Mouse (Mus musculus): ENCODE results near the gene Grrp1. TPM values are rescaled to one million over a fixed set of nuclear protein-coding genes. Genes with fewer than 3 reads are reported as not detected.
A peak's percentile ranks its signal among the peaks of the same experiment; 100 is the strongest.

Gene Grrp1
- total and polyA plus RNA-seq, 2 experiments from 2014 or later: 11.1 to 13.7 TPM

DNA sequence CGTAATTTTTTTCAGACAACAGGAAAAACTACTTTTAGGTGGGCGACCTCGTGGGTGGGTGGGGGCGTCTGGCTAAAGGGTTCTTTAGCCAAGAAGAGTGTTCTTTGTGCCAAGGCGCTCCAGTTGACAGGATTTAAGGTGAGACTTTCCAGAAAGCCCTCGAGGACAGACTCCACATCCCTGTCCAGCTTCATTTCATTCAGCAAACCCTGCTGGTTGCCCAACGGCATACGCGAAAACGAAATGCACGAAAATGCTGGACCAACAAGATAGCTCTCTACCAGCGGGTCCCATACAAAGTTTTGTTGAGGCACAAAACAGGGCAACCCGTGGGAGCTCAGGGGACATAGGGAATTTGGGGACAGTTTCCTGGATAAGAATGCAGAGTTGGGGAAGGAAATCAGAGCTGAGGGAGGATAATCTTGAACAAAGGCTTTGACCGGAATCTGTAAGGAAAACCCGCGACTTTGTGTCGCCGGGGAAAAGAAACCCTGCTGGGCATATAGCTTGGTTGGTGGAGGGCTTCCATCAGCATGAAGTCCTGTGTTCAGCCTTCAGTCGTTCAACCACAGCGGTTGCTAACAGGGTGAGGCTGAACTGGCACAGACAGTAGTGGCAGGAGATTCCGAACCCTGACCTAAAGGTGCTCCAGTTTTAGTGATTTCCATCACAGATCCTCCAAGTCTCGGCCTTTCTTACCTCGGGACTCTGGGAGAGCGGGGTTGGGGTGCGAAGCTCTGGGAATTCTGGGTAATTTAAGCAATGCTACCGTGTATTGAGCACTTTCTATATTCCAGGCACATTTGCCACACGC, 3.6 kb downstream of the Grrp1 start:
- WGBS: 5% methylated on average over 27 of the region's 27 CpGs
- H3K9me3 ChIP-seq (ENCODE audit: low read length): no peaks in the 10 kb centered on the region
- H3K27ac ChIP-seq: no peak overlapping the region
- DNase-seq (ENCODE audit: low spot score) (no peak), ATAC-seq (no peak)
- peaks cover 15% of the 10 kb centered on the region for H3K27me3 ChIP-seq (ENCODE audit: insufficient read depth, low read length)
- H3K36me3 ChIP-seq (ENCODE audit: insufficient read depth, low read length): no peaks in the 10 kb centered on the region
- H3K4me2 ChIP-seq (ENCODE audit: low read depth, low read length): peak overlapping the region; percentile 68
- H3K4me3 ChIP-seq (ENCODE audit: low read length): peak overlapping the region; percentile 52
- H3K9ac ChIP-seq (replicated peaks; ENCODE audit: low read length): peak overlapping the region; percentile 64; the same call in 1 of the 2 replicates
- TF ChIP-seq CTCF (IDR thresholded peaks at IDR 0.05; ENCODE audit: low read depth): no peak
- peaks cover 17% of the 10 kb centered on the region for H3K4me1 ChIP-seq (ENCODE audit: insufficient read depth, low read length)

DNA sequence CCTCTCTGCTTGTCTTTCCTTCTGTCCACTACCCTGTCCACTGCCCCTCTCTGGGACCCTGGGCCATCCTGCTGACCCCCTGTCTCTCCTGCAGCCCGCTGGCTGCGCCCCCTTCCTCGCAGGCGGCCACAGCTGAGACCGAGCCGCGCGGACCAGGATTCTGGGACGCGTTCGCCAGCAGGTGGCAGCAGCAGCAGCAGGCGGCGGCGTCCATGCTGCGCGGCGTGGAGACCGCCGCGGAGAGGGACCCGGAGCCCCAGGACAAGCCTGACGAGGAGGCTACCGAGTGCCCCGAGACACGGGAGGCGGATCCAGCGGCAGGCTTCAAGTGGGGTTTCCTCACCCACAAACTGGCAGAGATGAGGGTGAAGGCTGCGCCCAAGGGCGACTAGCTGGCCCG, 4.3 kb downstream of the Grrp1 start:
- TF ChIP-seq CTCF (IDR thresholded peaks at IDR 0.05; ENCODE audit: low read depth): peak; percentile 76
- H3K27me3 ChIP-seq (ENCODE audit: insufficient read depth, low read length): peaks cover 15% of the 10 kb centered on the region
- H3K9me3 ChIP-seq (ENCODE audit: low read length): no peaks in the 10 kb centered on the region
- peaks cover 19% of the 10 kb centered on the region for H3K4me1 ChIP-seq (ENCODE audit: insufficient read depth, low read length)
- WGBS: 1% methylated on average over 29 of the region's 30 CpGs
- H3K4me2 ChIP-seq (ENCODE audit: low read depth, low read length): peak overlapping the region; percentile 68
- H3K4me3 ChIP-seq (ENCODE audit: low read length): peak overlapping the region; percentile 52
- peak; percentile 83 for DNase-seq (ENCODE audit: low spot score)
- H3K9ac ChIP-seq (replicated peaks; ENCODE audit: low read length): 0 out of 2 replicates have a peak overlapping the region, but pooled peaks have one; percentile 28
- no peak overlapping the region for H3K27ac ChIP-seq
- ATAC-seq: peak; percentile 21; the same call in 1 of the 2 replicates
- no peaks in the 10 kb centered on the region for H3K36me3 ChIP-seq (ENCODE audit: insufficient read depth, low read length)

DNA sequence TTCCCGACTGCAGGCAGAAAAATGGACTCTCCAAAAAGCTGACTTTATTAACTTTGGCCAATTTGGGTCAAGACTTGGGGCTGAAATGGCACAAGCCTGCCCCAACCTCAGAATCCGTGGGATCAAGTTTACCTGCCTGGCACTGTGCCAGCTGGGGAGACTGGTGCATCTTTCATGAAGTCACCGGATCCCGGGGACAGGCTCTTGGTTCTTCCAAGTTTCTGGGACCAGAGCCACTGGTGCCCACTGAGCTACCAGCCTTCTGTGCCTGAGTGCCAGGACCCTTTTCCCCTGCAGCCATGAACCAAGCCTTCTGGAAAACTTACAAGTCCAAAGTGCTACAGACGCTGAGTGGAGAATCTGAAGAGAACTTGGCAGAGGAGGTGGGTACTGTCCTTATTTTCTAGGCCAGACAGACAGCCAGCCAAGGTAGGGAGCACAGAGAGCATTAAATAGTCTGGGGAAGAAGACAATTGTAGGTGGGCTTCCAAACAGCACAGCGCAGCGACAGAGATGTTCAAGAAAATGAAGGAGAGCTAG, 7.1 kb downstream of the Grrp1 start, which contains the start of gene Gm30191:
Gene Gm30191 (plus strand): TSS at position 217 of the 540 bp plus-strand sequence.
- no peak for ATAC-seq
- H3K4me3 ChIP-seq (ENCODE audit: low read length): peak within 1 kb of the TSS; percentile 72
- peak within 1 kb of the TSS; percentile 88 for H3K4me2 ChIP-seq (ENCODE audit: low read depth, low read length)
- H3K9me3 ChIP-seq (ENCODE audit: low read length): no peaks in the 10 kb centered on the region
- peaks cover 23% of the 10 kb centered on the region for H3K4me1 ChIP-seq (ENCODE audit: insufficient read depth, low read length)
- no peaks in the 10 kb centered on the region for H3K36me3 ChIP-seq (ENCODE audit: insufficient read depth, low read length)
- peak within 1 kb of the TSS; percentile 71; the same call in 1 of the 2 replicates for H3K9ac ChIP-seq (replicated peaks; ENCODE audit: low read length)
- peak; percentile 28 for DNase-seq (ENCODE audit: low spot score)
- TF ChIP-seq CTCF (IDR thresholded peaks at IDR 0.05; ENCODE audit: low read depth): no peak
- peak within 1 kb of the TSS; percentile 54; the same call in 1 of the 2 replicates for H3K27ac ChIP-seq
- WGBS: 43% methylated on average over 7 of the region's 7 CpGs
- peaks cover under 1% of the 10 kb centered on the region; the same call in 1 of the 2 replicates for H3K27me3 ChIP-seq (ENCODE audit: insufficient read depth, low read length)

DNA sequence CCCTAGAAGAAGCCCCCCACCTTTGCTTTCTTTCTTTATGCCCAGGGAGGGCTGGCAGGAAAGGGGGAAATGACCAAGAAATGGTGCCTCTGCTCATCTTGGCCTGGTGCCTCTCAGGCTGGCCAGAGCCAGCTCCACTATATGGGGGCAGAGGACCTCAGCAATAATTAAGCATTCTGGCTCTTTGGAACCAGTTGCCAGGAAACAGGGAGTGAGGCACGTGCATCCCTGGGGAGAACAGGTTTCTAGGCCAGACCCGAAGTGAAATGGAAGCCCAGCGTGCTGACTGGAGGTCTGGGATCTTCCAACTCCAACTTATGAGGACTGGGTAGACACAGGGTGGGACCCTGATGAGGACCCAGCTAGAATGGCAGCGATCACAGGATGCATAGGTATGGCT, 7.7 kb downstream of the Grrp1 start:
- Histone ChIP-seq H3K27ac (peak overlapping the region; percentile 54; the same call in 1 of the 2 replicates), H3K4me2 (ENCODE audit: low read depth, low read length) (no peak overlapping the region), H3K4me1 (ENCODE audit: insufficient read depth, low read length) (peaks cover 23% of the 10 kb centered on the region), H3K9ac (replicated peaks; ENCODE audit: low read length) (no peak overlapping the region; the same call in 1 of the 2 replicates), H3K36me3 (ENCODE audit: insufficient read depth, low read length) (no peaks in the 10 kb centered on the region), H3K9me3 (ENCODE audit: low read length) (no peaks in the 10 kb centered on the region), H3K27me3 (ENCODE audit: insufficient read depth, low read length) (no peaks in the 10 kb centered on the region), H3K4me3 (ENCODE audit: low read length) (no peak overlapping the region)
- no peak for ATAC-seq
- 16% methylated on average over 4 of the region's 4 CpGs for WGBS
- peak; percentile 74 for DNase-seq (ENCODE audit: low spot score)
- TF ChIP-seq CTCF (IDR thresholded peaks at IDR 0.05; ENCODE audit: low read depth): no peak

DNA sequence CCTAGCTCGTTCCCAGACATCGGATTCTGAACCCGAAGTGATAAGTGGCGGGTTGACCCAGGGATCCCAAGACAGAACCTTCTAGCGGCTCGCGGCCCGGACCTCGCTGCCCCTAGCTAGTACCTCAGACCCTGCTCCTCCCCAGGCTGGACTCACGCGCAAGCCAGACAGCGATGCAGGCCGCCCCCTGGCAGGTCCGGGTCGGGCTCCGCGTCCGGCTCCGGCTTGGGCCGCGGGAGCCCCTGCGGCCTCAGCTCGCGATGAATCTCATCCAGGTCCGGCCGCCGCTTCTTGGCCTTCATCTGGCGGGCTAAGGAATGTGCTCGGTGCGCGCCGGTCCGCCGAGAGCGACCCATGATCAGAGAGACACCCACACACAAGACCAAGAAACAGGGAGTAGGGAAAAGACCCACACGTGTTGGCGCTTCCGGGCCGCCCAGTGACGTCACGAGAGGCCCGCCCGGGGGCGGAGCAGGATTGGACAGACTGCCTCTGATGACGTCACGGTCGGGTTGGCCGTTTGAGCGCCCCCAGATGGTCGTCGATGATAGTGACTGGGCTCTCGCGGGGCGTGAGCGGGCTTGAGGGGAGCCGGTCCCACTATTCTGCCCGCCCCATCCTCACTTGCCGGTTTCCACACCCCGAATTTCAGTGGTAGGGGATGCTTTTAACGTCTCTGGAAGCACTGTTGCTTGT, 8.6 kb downstream of the Grrp1 start, which contains the start of gene Zfp593:
Gene Zfp593 (minus strand): TSS at position 445 of the 696 bp plus-strand sequence.
- peak within 1 kb of the TSS; percentile 54; the same call in 1 of the 2 replicates for H3K27ac ChIP-seq
- TF ChIP-seq CTCF (IDR thresholded peaks at IDR 0.05; ENCODE audit: low read depth): peak; percentile 83
- ATAC-seq (peak; percentile 85), DNase-seq (ENCODE audit: low spot score) (peak; percentile 96)
- no peaks in the 10 kb centered on the region for H3K9me3 ChIP-seq (ENCODE audit: low read length)
- peak within 1 kb of the TSS; percentile 71 for H3K9ac ChIP-seq (replicated peaks; ENCODE audit: low read length)
- peak within 1 kb of the TSS; percentile 88 for H3K4me2 ChIP-seq (ENCODE audit: low read depth, low read length)
- peak within 1 kb of the TSS; percentile 72 for H3K4me3 ChIP-seq (ENCODE audit: low read length)
- no peaks in the 10 kb centered on the region for H3K27me3 ChIP-seq (ENCODE audit: insufficient read depth, low read length)
- WGBS: under 1% methylated on average over 60 of the region's 60 CpGs
- H3K36me3 ChIP-seq (ENCODE audit: insufficient read depth, low read length): no peaks in the 10 kb centered on the region
- peaks cover 15% of the 10 kb centered on the region for H3K4me1 ChIP-seq (ENCODE audit: insufficient read depth, low read length)

DNA sequence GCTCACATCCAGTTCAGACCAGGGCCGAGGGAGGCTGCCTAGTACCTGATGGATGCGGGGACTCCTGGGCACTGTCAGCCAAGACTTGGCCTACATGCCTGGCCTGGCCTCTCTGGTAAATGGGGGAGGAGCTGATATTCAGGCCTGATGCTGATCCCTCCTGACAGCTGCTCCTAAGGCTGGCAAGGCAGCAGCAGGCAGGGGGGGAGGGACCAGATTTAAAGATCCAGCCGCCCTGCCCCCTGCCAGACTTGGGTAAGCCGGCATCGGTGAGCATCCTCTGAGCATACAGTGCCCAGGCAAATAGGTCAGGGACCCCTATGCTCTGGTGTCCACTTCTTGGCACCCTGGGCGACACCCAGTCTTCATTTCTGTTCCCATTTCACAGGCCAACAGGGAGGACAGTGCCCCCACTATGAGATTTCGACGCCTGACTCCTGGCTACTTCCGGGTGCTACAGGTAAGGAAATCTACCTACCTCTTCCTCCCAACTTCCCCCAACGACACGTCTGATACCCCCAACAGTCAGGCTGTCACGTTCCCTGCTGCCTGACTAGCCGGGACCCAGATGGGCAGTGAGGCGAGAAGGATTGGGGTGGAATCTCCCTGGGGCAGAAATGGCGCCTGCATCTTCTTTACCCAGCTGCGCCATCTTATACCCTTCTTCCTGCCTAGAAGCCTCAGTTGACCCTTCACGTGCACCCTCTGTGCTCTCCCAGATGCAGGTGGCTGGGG, 10.2 kb downstream of the Grrp1 start, which contains the start of gene E130218I03Rik:
Gene E130218I03Rik (plus strand): TSS at position 147 of the 735 bp plus-strand sequence.
- WGBS: 92% methylated on average over 17 of the region's 17 CpGs
- peak within 1 kb of the TSS; percentile 71; the same call in 1 of the 2 replicates for H3K9ac ChIP-seq (replicated peaks; ENCODE audit: low read length)
- TF ChIP-seq CTCF (IDR thresholded peaks at IDR 0.05; ENCODE audit: low read depth): no peak

More for the DNA sequence above, 10.2 kb downstream of the Grrp1 start, which contains the start of gene E130218I03Rik:
- DNase-seq (ENCODE audit: low spot score): peak; percentile 37
- H3K36me3 ChIP-seq (ENCODE audit: insufficient read depth, low read length): no peaks in the 10 kb centered on the region
- no peak for ATAC-seq
- H3K4me1 ChIP-seq (ENCODE audit: insufficient read depth, low read length): peaks cover 7% of the 10 kb centered on the region
- H3K9me3 ChIP-seq (ENCODE audit: low read length): no peaks in the 10 kb centered on the region
- peak within 1 kb of the TSS; percentile 72; the same call in 1 of the 2 replicates for H3K4me3 ChIP-seq (ENCODE audit: low read length)
- H3K27ac ChIP-seq: no peak within 1 kb of the TSS
- no peaks in the 10 kb centered on the region for H3K27me3 ChIP-seq (ENCODE audit: insufficient read depth, low read length)
- H3K4me2 ChIP-seq (ENCODE audit: low read depth, low read length): peak within 1 kb of the TSS; percentile 88
